Comparison of ENCODE assay signal across 19 mouse cellular contexts in the genomic region with DNA sequence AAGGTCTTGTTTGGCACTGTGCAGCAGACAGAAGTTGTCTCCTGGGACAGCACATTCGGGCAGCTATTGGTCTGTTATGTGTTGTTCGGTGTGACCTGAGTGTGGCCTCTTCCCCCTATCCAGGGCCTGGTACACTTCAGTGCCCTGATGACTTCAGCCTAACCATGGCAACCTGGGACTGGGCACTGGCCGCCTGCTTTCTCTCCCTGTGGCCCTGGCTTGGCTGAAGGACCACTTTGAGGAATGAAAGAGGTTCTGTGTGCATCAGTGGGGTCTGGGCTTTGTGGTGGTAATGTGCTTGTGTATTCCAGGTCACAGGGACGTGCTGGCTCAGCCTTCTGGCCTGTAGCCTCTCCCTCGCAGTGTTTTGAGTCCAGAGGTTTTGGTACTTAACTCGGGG. TPM values are rescaled to one million over a fixed set of nuclear protein-coding genes. Genes with fewer than 3 reads are reported as not detected.
DNase-seq lines count a peak whose midpoint lies in the region; ATAC-seq and TF ChIP-seq lines count a peak whose summit lies in the region.
"Had no signal": no experiment of that assay in that cellular context is flagged by ENCODE, and none has a peak within 500 bp of the region (broad histone marks: within the 10 kb centered on the region; RNA-seq: fewer than 3 reads in every experiment).

No protein-coding gene starts in this region.

- no peak overlapping the region for H3K4me3 ChIP-seq in midbrain, embryonic 16.5 days (ENCODE audit: low read depth, low read length)
- H3K4me3 ChIP-seq in midbrain, embryonic 10.5 days, result no peak overlapping the region
- H3K4me3 ChIP-seq in olfactory bulb, adult 2 months (ENCODE audit: insufficient read depth, low read depth, low read length), result no peak overlapping the region
- H3K4me3 ChIP-seq: erythroblast, embryonic 14.5 days; heart, embryonic 15.5 days; kidney, embryonic 15.5 days; liver, embryonic 12.5 days; neural tube, embryonic 12.5 days had no signal

- H3K4me2 ChIP-seq in midbrain, embryonic 16.5 days (ENCODE audit: low read length), result no peak overlapping the region
- H3K4me2 ChIP-seq: heart, embryonic 15.5 days; kidney, embryonic 15.5 days; liver, embryonic 12.5 days; neural tube, embryonic 12.5 days had no signal

- DNase-seq in frontal cortex, postnatal 25 days (ENCODE audit: low spot score in 2 of 2), result no peak
- DNase-seq in midbrain, embryonic 10.5 days (ENCODE audit: low spot score), result no peak
- peak; percentile 80 for DNase-seq in layer of hippocampus, adult 9-11 months
- no peak for DNase-seq in kidney, adult 8-10 months
- no peak for DNase-seq in gastrocnemius, postnatal 4 days (ENCODE audit: low spot score in 2 of 2)
- DNase-seq: adrenal gland, postnatal 25 days; heart, adult 11 months; thymus, adult 2 months had no signal

- WGBS in midbrain, embryonic 16.5 days, result 65% methylated on average over 6 of the region's 6 CpGs
- WGBS in midbrain, embryonic 10.5 days, result 82% methylated on average over 6 of the region's 6 CpGs
- WGBS in olfactory bulb, adult 2 months, result 52% methylated on average over 6 of the region's 6 CpGs

- TF ChIP-seq CTCF in olfactory bulb, adult 2 months (IDR thresholded peaks at IDR 0.05; ENCODE audit: insufficient read depth, low read depth, low read length), result no peak

- no peak overlapping the region for H3K27ac ChIP-seq in midbrain, embryonic 16.5 days (ENCODE audit: low read length)
- no peak overlapping the region for H3K27ac ChIP-seq in midbrain, embryonic 10.5 days (replicated peaks)
- H3K27ac ChIP-seq in olfactory bulb, adult 2 months (ENCODE audit: insufficient read depth, low read depth, low read length), result peak overlapping the region; percentile 47; the same call in 1 of the 2 replicates
- H3K27ac ChIP-seq: heart, embryonic 15.5 days; kidney, embryonic 15.5 days; liver, embryonic 12.5 days; neural tube, embryonic 12.5 days had no signal

- H3K27me3 ChIP-seq in midbrain, embryonic 16.5 days (ENCODE audit: control insufficient read depth, insufficient read depth, low read depth, low read length), result no peaks in the 10 kb centered on the region; the same call in 1 of the 2 replicates
- peaks cover 25% of the 10 kb centered on the region for H3K27me3 ChIP-seq in midbrain, embryonic 10.5 days (ENCODE audit: low read depth, poor library complexity, severe bottlenecking)

- no peaks in the 10 kb centered on the region for H3K36me3 ChIP-seq in midbrain, embryonic 16.5 days (ENCODE audit: control insufficient read depth, insufficient read depth, low read length)
- no peaks in the 10 kb centered on the region for H3K36me3 ChIP-seq in midbrain, embryonic 10.5 days
- H3K36me3 ChIP-seq: G1E; heart, embryonic 15.5 days; kidney, embryonic 15.5 days; liver, embryonic 12.5 days; neural tube, embryonic 12.5 days had no signal

- no peak for TF ChIP-seq POLR2A in olfactory bulb, adult 2 months (IDR thresholded peaks at IDR 0.05; ENCODE audit: insufficient read depth, low read depth, low read length)

- peak; percentile 25 for ATAC-seq in frontal cortex, adult (ENCODE audit: low TSS enrichment)
- ATAC-seq in midbrain, embryonic 16.5 days, result peak; percentile 44; the same call in 1 of the 2 replicates
- ATAC-seq: liver, embryonic 12.5 days; lung, postnatal 0 days had no signal

- H3K9ac ChIP-seq in midbrain, embryonic 16.5 days (ENCODE audit: low read depth, low read length), result no peak overlapping the region
- H3K9ac ChIP-seq: heart, embryonic 15.5 days; kidney, embryonic 15.5 days; liver, embryonic 12.5 days; neural tube, embryonic 12.5 days had no signal

- peaks cover 10% of the 10 kb centered on the region for H3K4me1 ChIP-seq in midbrain, embryonic 16.5 days (ENCODE audit: control insufficient read depth, insufficient read depth, low read length)
- peaks cover 4% of the 10 kb centered on the region; the same call in 1 of the 2 replicates for H3K4me1 ChIP-seq in midbrain, embryonic 10.5 days
- peaks cover 18% of the 10 kb centered on the region for H3K4me1 ChIP-seq in olfactory bulb, adult 2 months (ENCODE audit: control insufficient read depth, insufficient read depth, low read length)
- H3K4me1 ChIP-seq: heart, embryonic 15.5 days; kidney, embryonic 15.5 days; liver, embryonic 12.5 days; neural tube, embryonic 12.5 days had no signal

- no peaks in the 10 kb centered on the region for H3K9me3 ChIP-seq in midbrain, embryonic 16.5 days (replicated peaks; ENCODE audit: control insufficient read depth, low read length, poor library complexity, severe bottlenecking)
- H3K9me3 ChIP-seq in midbrain, embryonic 10.5 days (replicated peaks), result no peaks in the 10 kb centered on the region
- H3K9me3 ChIP-seq: heart, embryonic 15.5 days; kidney, embryonic 15.5 days; liver, embryonic 12.5 days; neural tube, embryonic 12.5 days had no signal

RNA-seq across cellular contexts. Expression of gene Wfs1, which starts 46.2 kb away (rescaled TPM):
- polyA plus RNA-seq in midbrain, embryonic 16.5 days (2015; fragmentation: Nextera tagmentation; extraction: Ambion mirVana), result 10.3 and 11.1 TPM in 2 replicates
- 8.9 and 9.9 TPM in 2 replicates for polyA plus RNA-seq in midbrain, embryonic 10.5 days (2016; fragmentation: Nextera tagmentation; extraction: Ambion mirVana)
- not detected in 2 replicates for polyA plus RNA-seq in olfactory bulb, adult 2 months (2012; ENCODE audit: insufficient read depth, insufficient read length, low replicate concordance, missing spikeins)
- 10 to 100 TPM; 22.2 TPM for total RNA-seq in gastrocnemius, postnatal 4 days (2021)
- total RNA-seq: megakaryocyte-erythroid progenitor cell, adult 5-6 weeks had no signal

RNA-seq across cellular contexts. Expression of gene Gm1043, which starts 50.0 kb away (rescaled TPM):
- polyA plus RNA-seq in midbrain, embryonic 16.5 days (2015; fragmentation: Nextera tagmentation; extraction: Ambion mirVana), result 2.3 and 3.0 TPM in 2 replicates
- 0.01 and 0.05 TPM in 2 replicates for polyA plus RNA-seq in midbrain, embryonic 10.5 days (2016; fragmentation: Nextera tagmentation; extraction: Ambion mirVana)
- polyA plus RNA-seq in olfactory bulb, adult 2 months (2012; ENCODE audit: insufficient read depth, insufficient read length, low replicate concordance, missing spikeins), result not detected in 2 replicates
- total RNA-seq in gastrocnemius, postnatal 4 days (2021), result not detected
- polyA plus RNA-seq: erythroblast, embryonic 14.5 days; G1E; heart, embryonic 15.5 days; kidney, embryonic 15.5 days; liver, embryonic 12.5 days; lung, postnatal 0 days had no signal
